Mouse (Mus musculus): Measurements from ENCODE around the gene Nr4a1. TPM values are rescaled to one million over a fixed set of nuclear protein-coding genes. Genes with fewer than 3 reads are reported as not detected.

Nr4a1 gene
- polyA plus RNA-seq, 1 experiment from 2014 or later: 5.0 TPM

- peak overlapping the region; percentile 50 for H3K4me2 ChIP-seq (replicated peaks; ENCODE audit: low read depth, low read length)
- H3K27ac ChIP-seq (ENCODE audit: low read depth, low read length): peak overlapping the region; percentile 68
- peak; percentile 98 for ATAC-seq (ENCODE audit: low FRiP score, low TSS enrichment)
- 0 out of 2 replicates have a peak, but pooled peaks cover 3% of the 10 kb centered on the region for H3K4me1 ChIP-seq (ENCODE audit: control insufficient read depth, insufficient read depth, low read length)
- 1% methylated on average over 55 of the region's 56 CpGs for WGBS
- H3K36me3 ChIP-seq (ENCODE audit: control insufficient read depth, insufficient read depth, low read length): no peaks in the 10 kb centered on the region
- peak overlapping the region; percentile 58 for H3K9ac ChIP-seq (ENCODE audit: low read depth, low read length)
- H3K27me3 ChIP-seq (ENCODE audit: control insufficient read depth, insufficient read depth, low read length): no peaks in the 10 kb centered on the region
- no peaks in the 10 kb centered on the region for H3K9me3 ChIP-seq (ENCODE audit: control insufficient read depth, low read length)
- H3K4me3 ChIP-seq (ENCODE audit: low read length): peak overlapping the region; percentile 32
Measured at GRCm38 (mm10) chr15:101246231-101247154, 7.6 kb upstream of the Nr4a1 start.

- Histone ChIP-seq H3K27ac (ENCODE audit: low read depth, low read length) (no peak overlapping the region), H3K9ac (ENCODE audit: low read depth, low read length) (no peak overlapping the region), H3K36me3 (ENCODE audit: control insufficient read depth, insufficient read depth, low read length) (no peaks in the 10 kb centered on the region), H3K4me1 (ENCODE audit: control insufficient read depth, insufficient read depth, low read length) (0 out of 2 replicates have a peak, but pooled peaks cover 2% of the 10 kb centered on the region), H3K4me2 (replicated peaks; ENCODE audit: low read depth, low read length) (peak overlapping the region; percentile 50; the same call in 1 of the 2 replicates), H3K27me3 (ENCODE audit: control insufficient read depth, insufficient read depth, low read length) (no peaks in the 10 kb centered on the region), H3K4me3 (ENCODE audit: low read length) (no peak overlapping the region), H3K9me3 (ENCODE audit: control insufficient read depth, low read length) (no peaks in the 10 kb centered on the region)
- WGBS: 81% methylated on average over 1 of the region's 1 CpGs
- ATAC-seq (ENCODE audit: low FRiP score, low TSS enrichment): no peak
Measured at GRCm38 (mm10) chr15:101247155-101247498, 6.9 kb upstream of the Nr4a1 start.

GRCm38 (mm10) chr15:101248029-101248710 is 5.9 kb upstream of the Nr4a1 start:
- no peaks in the 10 kb centered on the region for H3K27me3 ChIP-seq (ENCODE audit: control insufficient read depth, insufficient read depth, low read length)
- H3K4me3 ChIP-seq (ENCODE audit: low read length): no peak overlapping the region
- no peaks in the 10 kb centered on the region for H3K9me3 ChIP-seq (ENCODE audit: control insufficient read depth, low read length)
- 67% methylated on average over 5 of the region's 5 CpGs for WGBS
- no peak overlapping the region for H3K4me2 ChIP-seq (replicated peaks; ENCODE audit: low read depth, low read length)
- ATAC-seq (ENCODE audit: low FRiP score, low TSS enrichment): no peak
- no peaks in the 10 kb centered on the region for H3K36me3 ChIP-seq (ENCODE audit: control insufficient read depth, insufficient read depth, low read length)
- no peaks in the 10 kb centered on the region for H3K4me1 ChIP-seq (ENCODE audit: control insufficient read depth, insufficient read depth, low read length)
- H3K27ac ChIP-seq (ENCODE audit: low read depth, low read length): no peak overlapping the region
- no peak overlapping the region for H3K9ac ChIP-seq (ENCODE audit: low read depth, low read length)

GRCm38 (mm10) chr15:101250220-101250800 is 3.8 kb upstream of the Nr4a1 start:
- no peak for ATAC-seq (ENCODE audit: low FRiP score, low TSS enrichment)
- H3K36me3 ChIP-seq (ENCODE audit: control insufficient read depth, insufficient read depth, low read length): no peaks in the 10 kb centered on the region
- 79% methylated on average over 9 of the region's 9 CpGs for WGBS
- H3K9me3 ChIP-seq (ENCODE audit: control insufficient read depth, low read length): no peaks in the 10 kb centered on the region
- no peak overlapping the region for H3K9ac ChIP-seq (ENCODE audit: low read depth, low read length)
- H3K27me3 ChIP-seq (ENCODE audit: control insufficient read depth, insufficient read depth, low read length): no peaks in the 10 kb centered on the region
- no peak overlapping the region for H3K4me2 ChIP-seq (replicated peaks; ENCODE audit: low read depth, low read length)
- H3K27ac ChIP-seq (ENCODE audit: low read depth, low read length): no peak overlapping the region
- H3K4me1 ChIP-seq (ENCODE audit: control insufficient read depth, insufficient read depth, low read length): no peaks in the 10 kb centered on the region
- H3K4me3 ChIP-seq (ENCODE audit: low read length): no peak overlapping the region

GRCm38 (mm10) chr15:101251930-101252329 is 2.1 kb upstream of the Nr4a1 start:
- no peaks in the 10 kb centered on the region for H3K9me3 ChIP-seq (ENCODE audit: control insufficient read depth, low read length)
- no peaks in the 10 kb centered on the region for H3K27me3 ChIP-seq (ENCODE audit: control insufficient read depth, insufficient read depth, low read length)
- 89% methylated on average over 5 of the region's 5 CpGs for WGBS
- no peak overlapping the region for H3K4me2 ChIP-seq (replicated peaks; ENCODE audit: low read depth, low read length)
- H3K4me3 ChIP-seq (ENCODE audit: low read length): no peak overlapping the region
- H3K36me3 ChIP-seq (ENCODE audit: control insufficient read depth, insufficient read depth, low read length): no peaks in the 10 kb centered on the region
- H3K27ac ChIP-seq (ENCODE audit: low read depth, low read length): no peak overlapping the region
- no peak for ATAC-seq (ENCODE audit: low FRiP score, low TSS enrichment)
- H3K4me1 ChIP-seq (ENCODE audit: control insufficient read depth, insufficient read depth, low read length): no peaks in the 10 kb centered on the region
- no peak overlapping the region for H3K9ac ChIP-seq (ENCODE audit: low read depth, low read length)

- Histone ChIP-seq H3K36me3 (ENCODE audit: control insufficient read depth, insufficient read depth, low read length) (no peaks in the 10 kb centered on the region), H3K9me3 (ENCODE audit: control insufficient read depth, low read length) (no peaks in the 10 kb centered on the region), H3K27ac (ENCODE audit: low read depth, low read length) (no peak overlapping the region), H3K4me1 (ENCODE audit: control insufficient read depth, insufficient read depth, low read length) (no peaks in the 10 kb centered on the region), H3K9ac (ENCODE audit: low read depth, low read length) (no peak overlapping the region), H3K4me2 (replicated peaks; ENCODE audit: low read depth, low read length) (no peak overlapping the region), H3K27me3 (ENCODE audit: control insufficient read depth, insufficient read depth, low read length) (no peaks in the 10 kb centered on the region), H3K4me3 (ENCODE audit: low read length) (no peak overlapping the region)
- no peak for ATAC-seq (ENCODE audit: low FRiP score, low TSS enrichment)
- 83% methylated on average over 6 of the region's 6 CpGs for WGBS
Measured at GRCm38 (mm10) chr15:101252614-101253013, 1.5 kb upstream of the Nr4a1 start.

GRCm38 (mm10) chr15:101253563-101253885 is 545 bp upstream of the Nr4a1 start:
- H3K4me1 ChIP-seq (ENCODE audit: control insufficient read depth, insufficient read depth, low read length): no peaks in the 10 kb centered on the region
- peak overlapping the region; percentile 76 for H3K9ac ChIP-seq (ENCODE audit: low read depth, low read length)
- WGBS: 34% methylated on average over 3 of the region's 3 CpGs
- H3K27ac ChIP-seq (ENCODE audit: low read depth, low read length): no peak overlapping the region
- H3K4me2 ChIP-seq (replicated peaks; ENCODE audit: low read depth, low read length): peak overlapping the region; percentile 97
- ATAC-seq (ENCODE audit: low FRiP score, low TSS enrichment): no peak
- no peaks in the 10 kb centered on the region for H3K27me3 ChIP-seq (ENCODE audit: control insufficient read depth, insufficient read depth, low read length)
- H3K4me3 ChIP-seq (ENCODE audit: low read length): peak overlapping the region; percentile 60
- H3K9me3 ChIP-seq (ENCODE audit: control insufficient read depth, low read length): no peaks in the 10 kb centered on the region
- no peaks in the 10 kb centered on the region for H3K36me3 ChIP-seq (ENCODE audit: control insufficient read depth, insufficient read depth, low read length)

GRCm38 (mm10) chr15:101255842-101256462 is 1.9 kb downstream of the Nr4a1 start:
- 84% methylated on average over 7 of the region's 7 CpGs for WGBS
- Histone ChIP-seq H3K4me2 (replicated peaks; ENCODE audit: low read depth, low read length) (no peak overlapping the region), H3K9me3 (ENCODE audit: control insufficient read depth, low read length) (no peaks in the 10 kb centered on the region), H3K9ac (ENCODE audit: low read depth, low read length) (no peak overlapping the region), H3K4me1 (ENCODE audit: control insufficient read depth, insufficient read depth, low read length) (no peaks in the 10 kb centered on the region), H3K27me3 (ENCODE audit: control insufficient read depth, insufficient read depth, low read length) (no peaks in the 10 kb centered on the region), H3K36me3 (ENCODE audit: control insufficient read depth, insufficient read depth, low read length) (no peaks in the 10 kb centered on the region), H3K4me3 (ENCODE audit: low read length) (no peak overlapping the region), H3K27ac (ENCODE audit: low read depth, low read length) (no peak overlapping the region)
- no peak for ATAC-seq (ENCODE audit: low FRiP score, low TSS enrichment)

Measured in kidney, embryonic 14.5 days (tissue).